Mouse (Mus musculus): ENCODE results near the gene Tcf7l2. TPM values are rescaled to one million over a fixed set of nuclear protein-coding genes. Genes with fewer than 3 reads are reported as not detected.

Tcf7l2 gene
- polyA plus RNA-seq, 1 experiment = 18.2 TPM

DNA sequence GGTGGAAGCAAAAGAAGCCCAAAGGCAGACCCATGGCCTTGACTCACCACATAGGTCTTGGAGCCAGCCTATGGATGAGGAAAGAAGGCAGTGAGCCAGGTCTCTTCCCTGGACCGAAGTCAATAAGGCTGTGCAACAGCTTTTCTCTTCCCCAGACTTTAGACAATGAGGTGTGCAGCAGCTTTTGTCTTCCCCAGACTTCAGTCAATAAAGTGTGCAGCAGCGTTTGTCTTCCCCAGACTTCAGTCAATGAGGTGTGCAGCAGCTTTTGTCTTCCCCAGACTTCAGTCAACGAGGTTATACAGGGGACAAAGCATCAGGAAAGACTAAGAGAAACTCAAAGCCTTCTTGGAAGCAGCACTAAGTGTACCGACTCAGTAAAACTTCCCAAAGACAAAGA lies 39.5 kb upstream of the Tcf7l2 start:
- H3K4me3 ChIP-seq (ENCODE audit: insufficient read depth, low read depth, low read length) = no peak overlapping the region
- no peak for DNase-seq
- no peaks in the 10 kb centered on the region for H3K36me3 ChIP-seq (ENCODE audit: control insufficient read depth, insufficient read depth, low read length)
- 86% methylated on average over 4 of the region's 4 CpGs for WGBS
- peaks cover 24% of the 10 kb centered on the region for H3K4me1 ChIP-seq (ENCODE audit: control insufficient read depth, insufficient read depth, low read length)
- no peaks in the 10 kb centered on the region for H3K27me3 ChIP-seq (replicated peaks; ENCODE audit: control insufficient read depth, insufficient read depth, low read length)
- no peak overlapping the region for H3K27ac ChIP-seq (ENCODE audit: insufficient read depth, low read depth, low read length)
- TF ChIP-seq POLR2A (IDR thresholded peaks at IDR 0.05; ENCODE audit: low read depth, low read length) (no peak), CTCF (conservative IDR thresholded peaks at IDR 0.05; ENCODE audit: insufficient read depth, insufficient read length, low read depth, low read length) (no peak)

- no peaks in the 10 kb centered on the region for H3K36me3 ChIP-seq (ENCODE audit: control insufficient read depth, insufficient read depth, low read length)
- WGBS = 66% methylated on average over 8 of the region's 8 CpGs
- no peak overlapping the region for H3K27ac ChIP-seq (ENCODE audit: insufficient read depth, low read depth, low read length)
- no peak overlapping the region for H3K4me3 ChIP-seq (ENCODE audit: insufficient read depth, low read depth, low read length)
- no peak for TF ChIP-seq CTCF (conservative IDR thresholded peaks at IDR 0.05; ENCODE audit: insufficient read depth, insufficient read length, low read depth, low read length)
- TF ChIP-seq POLR2A (IDR thresholded peaks at IDR 0.05; ENCODE audit: low read depth, low read length) = no peak
- DNase-seq = peak; percentile 75
- H3K27me3 ChIP-seq (replicated peaks; ENCODE audit: control insufficient read depth, insufficient read depth, low read length) = no peaks in the 10 kb centered on the region
- peaks cover 24% of the 10 kb centered on the region for H3K4me1 ChIP-seq (ENCODE audit: control insufficient read depth, insufficient read depth, low read length)
These were observed 38.9 kb upstream of the Tcf7l2 start for GRCm38 (mm10) chr19:55702716-55703115.

DNA sequence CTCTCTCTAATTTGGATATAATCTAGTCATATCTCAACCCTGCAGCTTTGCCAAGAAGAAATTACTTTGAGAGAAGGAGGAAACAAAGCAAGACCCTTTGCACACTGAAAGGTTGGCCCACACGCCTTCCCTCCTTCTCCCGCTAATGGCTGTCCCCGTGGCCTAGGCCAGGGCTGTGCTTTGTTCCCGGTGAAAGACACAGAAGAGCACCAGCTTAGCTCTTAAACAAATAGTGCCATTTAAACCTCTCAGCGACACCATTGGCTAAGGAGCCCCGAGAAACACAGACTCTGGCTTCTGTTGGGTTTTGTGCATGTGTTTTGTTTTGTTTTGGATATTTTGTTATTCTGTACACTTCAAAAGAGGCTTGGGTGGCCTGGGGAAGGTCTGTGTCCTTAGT lies 37.5 kb upstream of the Tcf7l2 start:
- H3K36me3 ChIP-seq (ENCODE audit: control insufficient read depth, insufficient read depth, low read length) = no peaks in the 10 kb centered on the region
- WGBS = 87% methylated on average over 6 of the region's 6 CpGs
- H3K4me3 ChIP-seq (ENCODE audit: insufficient read depth, low read depth, low read length) = no peak overlapping the region
- DNase-seq = no peak
- TF ChIP-seq CTCF (conservative IDR thresholded peaks at IDR 0.05; ENCODE audit: insufficient read depth, insufficient read length, low read depth, low read length) (no peak), POLR2A (IDR thresholded peaks at IDR 0.05; ENCODE audit: low read depth, low read length) (no peak)
- H3K27me3 ChIP-seq (replicated peaks; ENCODE audit: control insufficient read depth, insufficient read depth, low read length) = no peaks in the 10 kb centered on the region
- peaks cover 24% of the 10 kb centered on the region for H3K4me1 ChIP-seq (ENCODE audit: control insufficient read depth, insufficient read depth, low read length)
- no peak overlapping the region for H3K27ac ChIP-seq (ENCODE audit: insufficient read depth, low read depth, low read length)

DNA sequence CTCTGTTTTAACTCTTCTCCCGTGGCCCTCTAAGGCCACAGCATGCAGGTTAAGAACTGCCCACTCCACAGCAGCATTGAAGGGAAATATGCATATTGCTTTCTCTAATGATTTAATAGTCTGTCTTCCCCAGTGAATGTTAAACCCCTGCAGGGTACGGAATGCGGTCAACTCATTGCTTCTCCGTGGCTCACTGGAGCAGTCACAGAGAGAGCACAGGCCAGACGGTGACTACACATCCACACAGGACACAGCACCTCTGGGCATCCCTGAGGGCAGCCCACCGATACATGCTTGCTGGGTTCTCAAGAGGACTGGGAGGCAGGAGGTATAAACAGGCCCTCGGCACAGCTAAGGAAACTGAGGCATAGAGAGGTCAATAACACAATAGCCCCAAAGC lies 35.3 kb upstream of the Tcf7l2 start:
- H3K27me3 ChIP-seq (replicated peaks; ENCODE audit: control insufficient read depth, insufficient read depth, low read length) = no peaks in the 10 kb centered on the region

DNA sequence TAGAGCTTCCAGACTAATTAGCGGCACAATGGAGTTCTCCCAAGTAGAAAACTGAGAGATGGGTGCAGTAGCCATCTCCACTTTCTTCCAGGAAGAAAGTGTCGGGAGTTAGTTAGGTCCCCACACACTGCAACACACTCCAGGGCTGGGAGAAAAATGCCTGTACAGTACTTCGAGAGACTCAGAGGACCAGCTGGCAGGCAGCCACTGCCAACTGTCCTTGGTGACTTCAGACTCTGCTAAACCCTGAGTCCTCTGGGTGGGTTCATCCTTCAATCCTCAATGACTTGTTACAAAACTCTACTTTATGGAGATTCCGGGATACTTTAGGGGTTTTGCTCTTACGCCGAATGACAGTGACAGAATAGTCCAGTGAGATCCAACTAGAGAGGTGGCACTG lies 34.8 kb upstream of the Tcf7l2 start:
- Histone ChIP-seq H3K36me3 (ENCODE audit: control insufficient read depth, insufficient read depth, low read length) (no peaks in the 10 kb centered on the region), H3K4me1 (ENCODE audit: control insufficient read depth, insufficient read depth, low read length) (peaks cover 5% of the 10 kb centered on the region), H3K27me3 (replicated peaks; ENCODE audit: control insufficient read depth, insufficient read depth, low read length) (no peaks in the 10 kb centered on the region), H3K27ac (ENCODE audit: insufficient read depth, low read depth, low read length) (no peak overlapping the region), H3K4me3 (ENCODE audit: insufficient read depth, low read depth, low read length) (no peak overlapping the region)
- DNase-seq = no peak
- TF ChIP-seq CTCF (conservative IDR thresholded peaks at IDR 0.05; ENCODE audit: insufficient read depth, insufficient read length, low read depth, low read length) (no peak), POLR2A (IDR thresholded peaks at IDR 0.05; ENCODE audit: low read depth, low read length) (no peak)
- 84% methylated on average over 6 of the region's 6 CpGs for WGBS

More for the DNA sequence above, 35.3 kb upstream of the Tcf7l2 start:
- no peaks in the 10 kb centered on the region for H3K36me3 ChIP-seq (ENCODE audit: control insufficient read depth, insufficient read depth, low read length)
- H3K4me3 ChIP-seq (ENCODE audit: insufficient read depth, low read depth, low read length) = no peak overlapping the region
- no peak overlapping the region for H3K27ac ChIP-seq (ENCODE audit: insufficient read depth, low read depth, low read length)
- H3K4me1 ChIP-seq (ENCODE audit: control insufficient read depth, insufficient read depth, low read length) = peaks cover 10% of the 10 kb centered on the region
- TF ChIP-seq CTCF (conservative IDR thresholded peaks at IDR 0.05; ENCODE audit: insufficient read depth, insufficient read length, low read depth, low read length) (no peak), POLR2A (IDR thresholded peaks at IDR 0.05; ENCODE audit: low read depth, low read length) (no peak)
- WGBS = 57% methylated on average over 7 of the region's 7 CpGs
- no peak for DNase-seq

DNA sequence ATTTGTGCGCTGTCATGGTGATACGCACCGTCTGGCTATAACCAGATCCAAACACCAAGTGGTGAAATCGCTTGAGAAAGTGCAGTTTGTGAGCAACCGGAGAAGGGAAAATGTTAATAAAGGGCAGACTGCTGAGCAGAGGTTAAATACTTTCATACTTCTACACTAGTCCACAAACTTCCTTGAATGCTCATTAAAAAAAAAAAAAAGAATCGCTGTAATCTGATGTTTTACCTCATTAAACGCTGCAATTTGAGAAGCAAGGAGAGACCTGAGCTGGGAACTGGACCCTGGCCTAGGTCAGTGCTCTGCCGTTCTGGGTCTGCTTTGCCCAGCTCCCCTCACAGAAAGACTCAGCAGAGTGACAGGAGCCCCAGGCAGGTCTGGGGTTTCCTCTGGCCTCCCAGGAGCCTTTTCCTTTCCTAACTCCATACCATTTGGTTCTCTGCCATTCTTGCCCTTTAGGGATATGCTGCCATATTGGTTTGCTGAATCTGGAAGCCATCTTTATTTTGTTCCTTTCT lies 33.5 kb upstream of the Tcf7l2 start:
- TF ChIP-seq CTCF (conservative IDR thresholded peaks at IDR 0.05; ENCODE audit: insufficient read depth, insufficient read length, low read depth, low read length) (no peak), POLR2A (IDR thresholded peaks at IDR 0.05; ENCODE audit: low read depth, low read length) (no peak)
- Histone ChIP-seq H3K36me3 (ENCODE audit: control insufficient read depth, insufficient read depth, low read length) (no peaks in the 10 kb centered on the region), H3K4me1 (ENCODE audit: control insufficient read depth, insufficient read depth, low read length) (no peaks in the 10 kb centered on the region; the same call in 1 of the 2 replicates), H3K27me3 (replicated peaks; ENCODE audit: control insufficient read depth, insufficient read depth, low read length) (no peaks in the 10 kb centered on the region), H3K4me3 (ENCODE audit: insufficient read depth, low read depth, low read length) (no peak overlapping the region), H3K27ac (ENCODE audit: insufficient read depth, low read depth, low read length) (no peak overlapping the region)
- peak; percentile 24 for DNase-seq
- 34% methylated on average over 8 of the region's 8 CpGs for WGBS

GRCm38 (mm10) chr19:55710841-55711240 lies 30.8 kb upstream of the Tcf7l2 start:
- Histone ChIP-seq H3K4me3 (ENCODE audit: insufficient read depth, low read depth, low read length) (no peak overlapping the region), H3K4me1 (ENCODE audit: control insufficient read depth, insufficient read depth, low read length) (no peaks in the 10 kb centered on the region; the same call in 1 of the 2 replicates), H3K27me3 (replicated peaks; ENCODE audit: control insufficient read depth, insufficient read depth, low read length) (no peaks in the 10 kb centered on the region), H3K36me3 (ENCODE audit: control insufficient read depth, insufficient read depth, low read length) (no peaks in the 10 kb centered on the region), H3K27ac (ENCODE audit: insufficient read depth, low read depth, low read length) (no peak overlapping the region)
- 86% methylated on average over 5 of the region's 5 CpGs for WGBS
- no peak for DNase-seq
- TF ChIP-seq CTCF (conservative IDR thresholded peaks at IDR 0.05; ENCODE audit: insufficient read depth, insufficient read length, low read depth, low read length) (no peak), POLR2A (IDR thresholded peaks at IDR 0.05; ENCODE audit: low read depth, low read length) (no peak)

Data from kidney, adult 2 months (tissue).